Mouse (Mus musculus) gastrocnemius, postnatal 14 days (tissue): ENCODE results near the gene Cnpy3. TPM values are rescaled to one million over a fixed set of nuclear protein-coding genes. Genes with fewer than 3 reads are reported as not detected.

Experiments
- DNase-seq: peaks from one replicate; pipeline ENCODE4 v3.0.0; 2021; ENCODE audit warnings: mixed read lengths
- intact Hi-C: fragments of 180-260 bp; cut with DNase I; formaldehyde crosslinking; loops from one replicate; pipeline ENCODE4 v1.15.1; 2025; ENCODE audit warnings: low total_unique reads
- total RNA-seq, 2 experiments: library from RNA; stranded (reverse); gene quantifications; 2 replicates each; pipeline ENCODE4 v1.2.3; 2021

Cnpy3 gene
- total RNA-seq, 2 experiments from 2014 or later: 11.3 to 16.5 TPM

DNA sequence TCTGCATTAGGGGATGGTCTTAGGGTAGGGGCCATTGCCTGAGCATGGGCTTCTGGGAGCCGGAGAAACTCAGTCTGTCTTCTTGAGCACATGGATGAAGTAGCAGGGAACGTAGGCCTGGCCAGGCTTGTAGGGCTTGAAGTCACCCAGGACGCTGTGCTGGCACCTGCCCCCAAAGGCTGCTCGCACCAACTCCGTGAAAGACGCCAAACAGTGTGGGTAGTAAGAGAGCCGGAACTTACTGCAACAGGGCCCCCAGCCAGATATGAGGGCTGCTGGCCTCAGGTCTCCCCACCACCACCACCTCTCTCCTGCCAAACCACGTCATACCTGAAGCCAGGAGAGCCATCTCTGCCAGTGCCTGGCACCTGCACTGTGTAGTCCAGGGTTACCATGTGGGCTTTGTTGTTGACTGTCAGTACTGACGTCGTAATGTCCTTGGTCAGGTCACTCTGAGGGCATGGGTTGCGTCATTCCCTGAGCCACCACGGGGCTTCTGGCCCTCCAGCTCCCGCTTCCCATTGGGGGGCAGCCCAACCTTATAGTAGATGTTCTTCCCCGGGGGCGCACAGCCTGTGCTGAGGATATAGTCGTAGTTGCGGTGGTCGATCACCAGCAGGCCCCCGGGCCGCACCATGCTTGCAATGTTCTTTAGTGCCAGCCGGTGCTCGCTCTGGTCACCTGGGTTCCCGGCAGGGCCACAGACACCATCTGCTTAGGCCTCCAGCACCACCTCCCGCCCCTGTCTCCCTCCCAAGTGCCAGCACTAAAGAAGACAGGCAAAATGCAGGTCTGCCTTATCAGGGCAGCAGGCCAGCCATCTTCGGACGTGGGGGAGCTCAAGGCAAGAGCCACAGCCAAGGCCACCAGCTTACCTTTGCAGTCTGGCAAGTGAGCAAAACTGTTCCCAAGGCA, 26.0 kb downstream of the Cnpy3 start:
- intact Hi-C loops: loop anchor here (5.0 kb wide), 1 partner anchor 199 kb away; no protein-coding TSS in a partner anchor
- DNase-seq: no peak

DNA sequence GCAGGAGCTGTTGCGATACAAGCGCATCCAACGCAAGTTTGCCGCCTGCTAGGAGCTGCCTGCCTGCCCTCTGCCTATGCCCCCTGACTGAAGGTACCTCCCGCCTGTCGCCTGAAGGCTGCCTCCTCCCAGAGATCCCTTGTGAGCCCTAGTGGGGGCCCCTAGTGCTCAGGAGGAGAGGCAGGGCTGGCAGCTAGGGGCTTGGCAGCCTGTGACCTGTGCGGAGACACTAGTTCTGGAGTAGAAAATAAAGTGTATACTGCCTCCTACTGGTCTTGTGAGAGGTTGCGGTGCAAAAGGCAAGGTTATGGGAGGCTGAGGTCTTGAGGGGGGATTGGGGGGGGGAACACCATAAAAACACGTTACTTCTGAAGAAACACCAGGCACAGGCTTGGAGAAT, 26.7 kb downstream of the Cnpy3 start:
- intact Hi-C loops: loop anchor here (5.0 kb wide), 1 partner anchor 198 kb away; no protein-coding TSS in a partner anchor
- peak; percentile 41 for DNase-seq

DNA sequence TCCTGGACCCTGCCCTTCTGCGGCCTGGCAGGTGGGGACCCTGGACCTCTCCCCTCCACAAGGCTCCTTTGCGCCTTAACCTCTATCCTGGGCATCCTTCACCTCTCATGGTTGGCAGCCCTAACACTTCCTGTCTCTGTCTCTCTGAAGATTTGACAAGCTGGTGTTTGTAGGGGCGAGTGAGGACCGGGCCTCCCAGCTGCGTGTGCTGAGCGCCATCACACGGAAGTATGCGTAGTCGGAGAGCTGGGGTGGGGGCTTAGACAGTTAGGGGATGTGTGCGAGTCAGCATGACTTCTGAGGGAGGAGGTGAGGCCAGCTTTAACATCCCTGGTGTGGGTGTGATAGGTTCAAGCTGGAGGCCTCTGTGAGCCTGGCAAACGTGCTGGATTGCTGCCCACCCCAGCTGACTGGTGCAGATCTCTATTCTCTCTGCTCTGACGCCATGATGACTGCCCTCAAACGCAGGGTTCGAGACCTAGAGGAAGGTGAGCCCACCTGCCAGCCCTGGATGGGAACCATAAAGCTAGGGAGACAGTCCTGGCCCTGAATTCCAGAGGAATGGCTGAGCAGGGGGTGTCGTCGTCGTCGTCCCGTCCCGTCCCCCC, 27.4 kb downstream of the Cnpy3 start:
- no peak for DNase-seq
- intact Hi-C loops: loop anchor here (5.0 kb wide), 1 partner anchor 197 kb away; no protein-coding TSS in a partner anchor

DNA sequence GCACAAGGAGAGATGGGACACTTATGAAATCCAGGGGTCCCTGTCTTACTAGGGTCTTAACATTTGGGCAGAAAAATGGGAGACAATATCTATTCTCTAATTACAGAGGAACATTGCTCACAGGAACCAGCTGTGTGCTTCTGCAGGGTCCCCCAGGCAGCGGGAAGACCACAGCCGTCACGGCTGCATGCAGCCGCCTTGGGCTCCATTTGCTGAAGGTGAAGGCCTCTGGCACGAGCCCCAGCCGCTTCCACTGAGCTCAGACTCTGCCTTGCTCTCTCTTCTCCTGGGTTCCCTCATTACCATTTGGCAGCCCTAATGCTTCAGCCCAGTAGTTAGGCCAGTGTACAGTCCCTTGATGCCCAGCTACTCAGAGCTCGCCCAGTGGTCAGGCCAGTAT, 30.9 kb downstream of the Cnpy3 start:
- intact Hi-C loops: no loop called here
- DNase-seq: no peak

DNA sequence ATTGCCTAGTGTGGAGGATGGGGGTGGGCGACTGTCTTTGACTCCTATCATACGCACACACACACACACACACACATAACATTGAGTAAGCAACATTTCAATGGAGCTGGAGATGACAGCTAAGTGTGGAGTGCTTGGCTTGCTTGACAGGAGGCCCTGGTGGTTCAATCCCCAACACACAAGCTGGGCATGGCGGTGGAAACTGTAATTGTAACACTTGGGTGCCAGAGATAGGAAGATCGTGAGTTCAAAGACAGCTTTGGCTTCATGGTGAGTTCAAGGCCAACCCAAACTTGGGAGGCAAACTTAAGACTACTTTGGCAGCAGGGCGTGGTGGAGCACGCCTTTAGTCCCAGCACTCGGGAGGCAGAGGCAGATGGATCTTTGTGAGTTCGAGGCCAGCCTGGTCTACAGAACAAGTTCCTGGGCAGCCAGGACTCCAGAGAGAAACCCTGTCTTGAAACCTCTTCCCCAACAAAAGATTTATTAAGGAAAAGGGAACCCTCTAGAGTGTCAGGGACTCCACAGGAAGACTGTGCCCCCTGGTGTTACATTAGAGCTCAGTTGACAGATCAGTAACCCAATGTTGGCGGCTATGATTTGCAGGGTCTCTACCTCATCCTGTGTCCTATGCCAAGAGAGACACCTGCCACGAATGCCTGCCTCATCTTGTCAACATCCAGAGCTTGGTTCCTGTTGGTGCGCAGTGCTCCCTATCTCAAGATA, 37.1 kb downstream of the Cnpy3 start:
- DNase-seq: no peak
- intact Hi-C loops: no loop called here

DNA sequence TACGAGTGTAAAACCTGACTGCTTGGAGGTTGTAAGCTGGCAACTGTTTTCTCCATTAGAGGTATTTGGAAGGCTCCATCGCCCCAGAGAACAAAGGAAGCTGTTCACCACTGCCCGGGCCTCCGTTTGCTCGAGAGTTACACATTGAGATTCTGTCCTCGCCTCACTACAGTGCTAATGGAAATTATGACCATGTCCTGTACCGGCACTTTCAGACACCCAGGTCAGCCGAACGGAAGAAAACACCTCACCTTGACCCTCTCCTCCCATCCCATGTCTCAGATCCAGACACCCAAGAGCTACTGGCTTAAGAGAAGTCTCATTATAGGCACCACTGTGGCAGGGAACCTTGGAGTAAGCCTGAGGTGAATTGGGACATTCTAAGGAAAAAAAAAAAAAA, 38.2 kb downstream of the Cnpy3 start:
- DNase-seq: no peak
- intact Hi-C loops: no loop called here

DNA sequence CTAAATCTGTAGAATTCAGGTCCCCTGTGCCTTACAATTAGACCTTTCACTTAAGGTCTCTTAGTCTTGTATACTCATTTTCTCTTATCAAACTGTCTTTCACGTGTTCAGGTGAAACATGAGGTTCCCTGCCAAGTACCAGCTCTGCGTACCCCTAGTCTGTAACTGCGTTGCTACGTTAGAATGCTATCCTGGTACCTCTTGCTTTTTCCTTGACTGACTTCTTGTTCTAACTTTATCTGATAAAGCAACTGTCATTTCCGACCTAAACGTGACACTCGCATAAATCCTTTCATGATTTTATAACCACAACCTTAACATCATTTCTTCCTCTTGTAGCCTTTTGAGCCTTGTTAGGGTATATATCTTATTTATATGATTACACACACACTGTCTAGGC, 39.6 kb downstream of the Cnpy3 start:
- DNase-seq: no peak
- intact Hi-C loops: no loop called here

DNA sequence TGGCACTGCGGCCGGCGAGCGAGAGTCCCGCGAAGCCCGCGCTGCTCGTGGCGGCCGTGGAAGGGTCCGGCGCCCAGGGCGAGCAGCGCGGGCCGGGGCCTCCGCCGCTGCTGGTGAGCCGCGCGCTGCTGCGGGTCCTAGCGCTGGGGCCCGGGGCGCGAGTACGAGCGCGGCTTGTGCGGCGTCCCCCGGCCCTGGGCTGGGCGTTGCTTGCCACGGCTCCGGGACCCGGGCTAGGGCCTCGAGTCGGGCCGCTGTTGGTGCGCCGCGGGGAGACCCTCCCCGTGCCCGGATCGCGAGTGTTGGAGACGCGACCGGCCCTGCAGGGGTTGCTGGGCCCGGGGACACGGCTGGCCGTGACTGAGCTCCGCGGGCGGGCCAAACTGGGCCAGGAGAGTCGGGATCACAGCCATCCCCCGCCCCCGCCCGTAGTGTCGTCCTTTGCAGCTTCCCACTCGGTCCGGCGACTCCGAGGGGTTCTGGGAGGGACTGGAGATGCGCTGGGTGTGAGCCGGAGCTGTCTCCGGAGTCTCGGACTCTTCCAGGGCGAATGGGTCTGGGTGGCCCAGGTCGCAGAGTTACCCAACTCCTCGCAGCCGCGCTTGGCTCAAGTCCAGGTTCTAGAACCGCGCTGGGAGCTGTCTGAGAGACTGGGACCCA, 40.3 kb downstream of the Cnpy3 start:
- DNase-seq: peak; percentile 66
- intact Hi-C loops: no loop called here

DNA sequence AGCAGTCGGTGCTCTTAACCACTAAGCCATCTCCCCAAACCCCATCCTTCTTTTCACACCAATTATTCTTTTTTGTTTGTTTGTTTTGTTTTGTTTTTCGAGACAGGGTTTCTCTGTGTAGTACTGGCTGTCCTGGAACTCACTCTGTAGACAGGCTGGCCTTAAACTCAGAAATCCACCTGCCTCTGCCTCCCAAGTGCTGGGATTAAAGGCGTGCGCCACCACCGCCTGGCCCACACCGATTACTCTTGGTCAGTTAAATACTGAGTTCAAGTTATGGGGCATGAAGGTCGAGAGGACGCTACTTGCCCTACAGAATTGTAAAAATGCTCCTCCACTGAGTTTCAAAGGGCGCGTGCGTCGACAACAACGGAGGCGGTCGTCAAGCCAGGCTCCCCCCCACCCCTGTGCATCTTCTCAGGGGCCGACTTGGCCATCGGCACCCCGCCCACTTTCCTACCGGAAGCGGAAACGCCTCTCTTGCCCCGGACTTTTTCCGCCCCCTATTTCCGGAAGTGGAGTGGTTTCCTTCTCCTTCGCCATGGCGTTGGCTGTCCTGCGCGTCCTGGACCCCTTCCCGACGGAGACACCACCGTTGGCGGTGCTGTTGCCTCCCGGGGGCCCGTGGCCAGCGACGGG, 40.9 kb downstream of the Cnpy3 start, which contains the start of gene Pex6:
Pex6 (plus strand) TSS at position 505 of the 639 bp plus-strand sequence.
- DNase-seq: peak; percentile 96
- intact Hi-C loops: no loop called here

DNA sequence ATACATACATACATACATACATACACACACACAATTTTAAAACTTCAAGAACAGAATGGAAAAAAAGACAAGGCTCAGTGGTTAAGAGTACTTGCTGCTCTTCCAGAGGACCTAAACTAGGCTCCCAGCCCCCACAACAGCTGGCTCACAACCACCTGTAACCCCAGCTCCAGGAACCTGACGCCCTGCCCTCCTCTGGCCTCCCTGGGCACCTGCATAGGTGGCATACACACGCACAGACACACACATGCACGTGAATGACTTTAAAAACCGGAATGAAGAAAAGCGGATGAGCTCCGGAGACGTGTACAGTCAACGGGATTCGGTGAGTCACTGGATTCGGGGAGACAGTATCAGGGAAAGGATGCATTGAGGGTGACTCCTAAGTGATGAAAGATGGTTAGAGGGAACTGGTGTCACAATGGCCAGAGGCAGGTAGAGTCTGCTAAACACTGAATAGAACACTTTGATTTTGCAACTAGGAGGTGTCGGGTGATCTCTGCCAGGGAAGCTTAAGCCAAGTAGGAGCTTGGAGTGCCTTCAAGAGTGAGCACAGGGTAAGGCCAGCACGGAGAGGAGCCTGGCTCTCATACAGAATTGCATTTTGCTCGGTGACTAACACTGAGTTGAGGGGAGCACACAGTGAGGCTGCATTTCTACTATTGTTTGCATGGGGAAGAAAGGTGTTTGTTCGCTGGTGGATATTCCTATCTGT, 45.5 kb downstream of the Cnpy3 start:
- intact Hi-C loops: no loop called here
- no peak for DNase-seq

DNA sequence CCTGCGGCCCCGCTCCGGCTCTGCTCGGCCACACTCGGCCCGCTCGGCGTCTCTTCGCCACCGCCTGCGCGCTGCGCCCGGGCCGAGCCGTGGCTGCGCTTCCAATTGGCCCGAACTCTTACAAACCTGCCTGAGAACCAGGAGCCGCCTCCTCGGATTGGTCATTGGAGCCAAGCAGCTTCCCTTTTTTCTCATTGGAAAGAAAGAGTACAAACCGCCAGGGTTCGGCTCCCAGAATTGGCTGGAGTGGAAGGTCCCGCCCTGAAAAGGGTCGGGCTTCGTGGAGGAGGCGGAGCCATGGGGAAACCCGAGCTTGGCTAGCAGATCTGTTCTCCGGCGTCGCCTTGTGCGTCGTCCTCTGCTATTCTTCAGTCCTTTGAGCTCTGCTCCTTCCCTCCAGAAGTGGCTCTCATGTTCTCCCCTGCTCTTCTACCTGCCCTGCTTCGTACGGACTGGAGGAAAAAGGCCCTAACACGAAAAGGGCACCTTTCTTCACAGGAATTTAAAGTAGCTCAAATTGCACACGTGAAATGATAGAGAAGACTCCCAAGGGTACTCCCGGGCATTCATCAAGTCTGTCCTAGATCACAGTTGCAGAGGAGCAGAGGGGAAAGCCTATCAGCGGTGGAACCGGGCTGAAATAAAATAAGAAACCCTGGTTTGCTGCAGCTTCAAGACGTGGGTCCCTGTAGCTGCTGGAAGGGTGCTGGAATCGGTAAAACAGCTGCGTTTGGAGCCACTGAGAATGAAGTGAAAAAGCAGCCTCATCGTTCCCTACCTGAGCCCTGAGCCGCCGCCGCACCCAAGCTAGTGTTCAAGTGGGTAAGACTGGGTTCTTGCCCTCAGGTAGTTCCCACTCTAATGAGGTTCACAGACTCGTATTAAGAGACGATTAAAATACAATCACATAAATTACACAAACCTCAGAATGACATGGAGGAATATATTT, 46.9 kb downstream of the Cnpy3 start, which contains the start of gene Ppp2r5d:
Ppp2r5d (minus strand) TSS at position 225 of the 949 bp plus-strand sequence.
- peak; percentile 95 for DNase-seq
- intact Hi-C loops: no loop called here

DNA sequence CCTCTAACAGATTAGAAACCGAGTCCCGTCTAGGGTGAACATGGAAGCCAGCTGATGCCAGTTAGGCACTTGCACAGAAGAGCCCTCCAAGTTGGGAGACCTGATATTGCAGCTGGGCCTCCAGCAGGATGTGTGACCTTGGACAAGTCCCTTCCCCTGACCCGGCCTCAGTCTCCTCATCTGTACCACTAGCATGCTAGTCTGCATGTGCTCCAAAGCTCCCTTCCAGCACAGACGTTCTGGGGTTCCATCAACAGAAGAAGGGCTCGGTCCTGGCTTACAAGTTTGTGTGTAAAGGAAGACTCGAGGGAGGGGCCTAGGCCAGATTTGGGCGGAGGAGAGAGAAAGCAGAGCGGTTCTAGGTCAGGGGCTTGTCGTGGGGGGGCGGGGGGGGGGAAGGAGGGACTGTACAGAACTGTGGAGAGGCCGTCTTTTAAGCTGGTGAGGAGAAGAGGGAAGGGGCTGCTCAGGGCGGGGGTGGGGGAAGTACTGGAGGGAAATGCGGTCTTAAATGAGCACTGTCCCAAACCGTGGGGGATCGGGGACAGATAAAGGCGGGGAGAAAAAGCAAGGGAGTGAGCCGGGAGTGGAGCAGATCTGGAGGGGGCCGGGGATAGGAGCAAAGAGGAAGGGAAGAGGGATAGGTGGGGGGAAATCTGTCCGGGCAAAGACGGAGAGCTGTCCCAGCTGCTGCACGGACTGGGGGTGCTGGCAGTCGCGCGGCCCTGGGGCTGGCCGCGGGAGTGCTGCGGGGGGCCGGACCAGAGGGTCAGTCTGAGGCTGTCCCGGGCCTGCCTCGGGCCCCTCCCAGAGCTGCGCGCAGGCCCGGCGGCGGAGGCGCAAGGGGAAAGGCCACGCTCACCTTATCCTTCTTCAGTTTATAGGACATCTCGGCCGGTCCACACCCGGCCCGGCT, 47.8 kb downstream of the Cnpy3 start:
- intact Hi-C loops: no loop called here
- no peak for DNase-seq

DNA sequence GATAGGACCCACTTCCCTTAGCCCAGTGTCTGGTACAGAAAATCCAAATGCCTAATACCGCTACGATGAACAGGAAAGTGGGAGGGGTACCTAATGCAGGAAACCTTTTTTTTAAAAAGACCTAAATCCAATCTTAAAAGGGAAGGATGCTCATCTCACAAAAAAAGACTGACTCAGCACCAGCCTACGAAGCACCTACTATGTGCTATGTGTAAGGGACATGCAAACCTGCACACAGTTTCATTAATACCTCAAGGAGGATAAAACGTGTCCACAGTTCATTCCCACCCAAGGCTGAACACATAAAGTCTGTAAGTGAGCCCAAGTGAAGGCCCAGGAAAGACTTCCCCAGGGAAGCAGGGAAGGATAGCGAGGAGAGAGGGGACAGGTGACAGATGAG, 49.5 kb downstream of the Cnpy3 start:
- DNase-seq: no peak
- intact Hi-C loops: no loop called here

DNA sequence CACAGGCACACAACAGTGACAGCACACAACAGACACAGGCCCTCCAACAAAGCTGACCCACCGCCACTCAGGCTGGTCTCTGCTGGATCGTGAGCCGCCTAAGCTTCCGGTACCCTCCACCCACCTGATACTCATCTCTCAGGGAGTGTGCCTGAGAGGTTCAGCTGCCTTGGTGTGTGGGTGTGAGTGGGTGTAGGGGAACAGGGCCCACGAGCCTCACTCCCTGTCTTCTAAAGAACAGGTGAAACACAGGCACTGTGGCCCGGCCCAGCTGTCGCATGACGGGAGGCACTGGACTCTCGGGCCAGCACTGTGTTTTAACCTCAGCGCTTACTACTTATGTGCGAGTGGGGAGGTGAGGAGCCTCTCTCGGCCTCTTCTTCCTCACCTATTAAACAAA, 49.9 kb downstream of the Cnpy3 start:
- DNase-seq: no peak
- intact Hi-C loops: no loop called here

DNA sequence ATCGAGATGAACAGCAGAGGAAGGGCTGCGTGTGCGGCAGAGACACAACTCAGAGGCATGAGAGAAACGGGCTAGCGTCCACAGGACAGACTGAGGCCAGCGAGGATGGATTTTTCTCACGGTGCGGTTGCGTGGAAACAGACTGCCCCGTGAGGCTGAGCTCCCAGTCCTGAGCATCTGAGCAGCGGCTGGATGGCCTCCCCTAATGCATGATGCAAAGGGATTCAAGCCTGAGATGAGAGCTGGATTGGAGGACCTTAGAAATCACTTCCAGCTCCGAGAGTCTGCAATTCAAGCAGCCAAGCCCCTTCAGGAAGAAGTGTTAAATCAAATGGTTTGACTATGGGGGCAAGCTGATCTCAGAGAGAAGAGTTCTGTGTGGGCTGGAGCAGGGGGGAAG, 50.5 kb downstream of the Cnpy3 start:
- DNase-seq: peak; percentile 4
- intact Hi-C loops: no loop called here

DNA sequence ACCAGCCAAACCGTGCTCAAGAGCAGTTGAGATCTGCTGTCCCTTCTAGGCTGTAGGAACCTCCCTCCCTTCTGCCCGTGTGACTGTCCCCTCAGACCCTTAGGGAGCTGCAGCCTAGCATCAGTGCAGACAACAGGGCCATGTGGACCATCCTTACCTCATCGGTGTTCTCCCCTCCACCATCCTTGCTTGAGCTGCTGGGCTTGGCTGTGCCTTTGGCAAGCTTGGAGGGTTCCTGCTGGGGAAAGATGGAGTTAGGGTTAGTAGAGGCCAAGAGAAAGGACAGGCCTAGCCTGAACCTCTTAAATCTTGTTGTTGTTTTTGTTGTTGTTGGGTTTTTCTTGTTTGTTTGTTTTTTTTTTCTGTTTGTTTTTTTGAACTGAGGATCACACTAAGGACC, 52.1 kb downstream of the Cnpy3 start:
- DNase-seq: no peak
- intact Hi-C loops: no loop called here
